Mouse (Mus musculus) cerebellum, adult 2 months (tissue): Measurements from ENCODE around the gene Emg1.

Experiments used
- CTCF ChIP-seq: fragments of 200-500 bp; IDR thresholded peaks from 2 replicates; pipeline ENCODE4 v1.5.1; 2011; ENCODE audit warnings: low read depth, mild to moderate bottlenecking, control low read depth, low read length, moderate library complexity, borderline replicate concordance; ENCODE audit not compliant: insufficient read depth
- POLR2A ChIP-seq: fragments of 200-500 bp; IDR thresholded peaks from 2 replicates; pipeline ENCODE4 v1.6.1; 2011; ENCODE audit warnings: low read length, control low read depth, borderline replicate concordance; ENCODE audit not compliant: insufficient read depth

- TF ChIP-seq CTCF (no peak), POLR2A (no peak)
These were observed 50.0 kb downstream of the Emg1 start for GRCm38 (mm10) chr6:124661995-124662394.
